Mouse (Mus musculus): ENCODE measurements at regions not wholly inside any gene's neighbourhood (a gene's known extent, or its start where the extent isn't known, plus 50 kb on each side); places are given as distances from the start of the nearest gene placed in this dataset.

DNA sequence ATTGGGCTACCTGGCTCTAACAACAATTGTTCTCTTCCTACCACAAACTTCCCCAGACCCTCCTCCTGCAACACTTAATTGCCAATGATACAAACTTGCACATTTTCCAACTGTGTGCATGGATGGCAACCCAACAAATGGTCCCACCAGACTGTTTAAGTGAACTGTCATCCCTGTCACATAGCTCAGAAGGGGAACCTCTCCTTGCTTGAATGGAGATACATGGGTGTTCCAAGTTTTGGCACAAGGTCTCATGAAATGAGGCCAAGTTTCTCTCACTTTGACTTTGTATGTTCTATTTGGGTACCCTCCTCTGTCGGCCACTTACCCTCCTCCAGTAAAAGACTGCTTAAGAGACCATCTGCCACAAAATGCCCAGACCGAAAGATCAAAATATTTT, 507.2 kb upstream of the Nr3c2 start:
- TF ChIP-seq CTCF (conservative IDR thresholded peaks at IDR 0.05; ENCODE audit: insufficient read depth, insufficient read length, low read depth, low read length), result no peak
- no peak for TF ChIP-seq POLR2A (IDR thresholded peaks at IDR 0.05; ENCODE audit: low read depth, low read length)
